Mouse (Mus musculus) yolk sac, embryonic 10.5 days (tissue): ENCODE measurements around the gene Galr2.
"Not testable (repeated sequence)": the region's sequence is repeated elsewhere in the genome, so short reads cannot be mapped to it uniquely, and the experiment has no call there.

ENCODE experiments used
- DNase-seq: peaks from one replicate; pipeline ENCODE4 v3.0.0-alpha.2; 2017; ENCODE audit warnings: low spot score

Galr2 gene

DNA sequence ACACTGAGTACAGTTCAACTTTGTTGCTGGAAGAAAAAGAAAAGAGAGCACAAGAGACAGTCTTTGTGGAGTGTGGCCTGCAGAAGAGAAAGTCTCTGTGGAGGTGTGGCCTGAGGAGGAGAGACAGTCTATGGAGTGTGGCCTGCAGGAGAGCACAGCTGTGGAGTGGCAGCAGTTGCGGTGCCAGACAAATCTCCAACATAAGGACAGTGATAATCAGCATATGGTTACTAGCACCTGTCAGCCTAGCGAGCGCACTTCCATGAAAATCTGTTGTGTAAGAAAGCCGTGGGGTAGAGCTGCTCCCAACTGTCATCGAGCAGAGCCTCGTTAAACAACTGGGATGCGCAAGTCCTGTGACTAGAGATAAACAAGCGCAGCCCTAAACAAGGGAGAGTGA lies 11.2 kb upstream of the Galr2 start:
- no peak for DNase-seq

GRCm38 (mm10) chr11:116272589-116273468 lies 7.9 kb upstream of the Galr2 start:
- DNase-seq = no peak

DNA sequence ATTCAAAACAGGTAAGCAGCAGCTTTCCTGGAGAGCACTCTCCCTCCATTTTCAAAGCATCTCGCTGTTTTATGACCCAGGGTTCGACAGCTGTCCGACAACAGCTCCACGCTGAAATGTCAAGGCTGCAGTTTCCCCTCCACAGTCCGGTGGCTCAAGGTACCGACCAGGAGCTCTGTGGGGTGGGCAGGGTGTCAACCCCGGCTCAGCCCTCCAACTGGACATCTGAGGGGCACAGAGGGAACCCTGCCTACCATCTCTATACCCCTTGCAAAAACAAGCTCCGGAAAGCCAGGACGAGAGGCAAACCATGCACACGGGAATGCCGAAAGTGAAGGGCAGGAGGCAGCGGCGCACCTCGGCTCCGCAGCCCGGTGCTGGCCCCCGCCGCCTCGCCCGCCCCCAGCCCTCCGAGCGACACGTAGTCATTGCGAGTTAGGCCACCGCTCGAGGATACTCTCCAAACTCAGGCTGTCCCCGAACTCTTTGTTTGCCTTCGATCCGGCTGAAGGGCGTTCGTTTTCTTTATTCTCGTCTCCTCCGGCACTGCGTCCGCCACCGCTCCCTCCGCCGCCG lies 7.2 kb upstream of the Galr2 start:
- no peak for DNase-seq

DNA sequence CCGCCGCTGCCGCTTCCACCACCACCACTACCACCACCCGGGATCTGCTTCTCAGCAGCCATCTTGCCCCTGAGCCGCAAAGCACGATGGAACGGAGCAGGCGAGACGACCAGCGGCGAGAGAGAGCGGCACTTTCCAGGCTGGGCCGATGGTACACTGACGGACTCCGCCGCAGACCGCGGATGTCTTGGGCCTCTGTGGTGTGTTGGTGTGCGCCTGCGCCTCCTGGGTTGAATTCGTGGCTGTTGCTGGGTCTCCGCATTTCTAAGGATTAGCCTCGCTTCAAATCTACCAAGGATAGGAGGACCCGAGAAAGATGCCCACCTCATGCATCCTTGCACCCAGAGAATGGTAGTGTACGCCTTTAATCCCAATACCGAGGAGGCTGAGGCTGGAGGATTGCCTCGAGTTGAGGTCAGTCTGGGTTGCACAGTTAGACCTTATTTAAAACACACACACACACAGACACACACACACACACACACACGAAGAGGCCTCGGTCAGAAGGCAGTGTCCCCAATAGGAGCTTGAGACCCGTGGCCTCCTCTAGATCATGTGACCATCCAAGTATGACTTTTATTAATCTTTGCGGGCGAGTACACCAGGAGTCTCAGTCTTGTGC lies 6.6 kb upstream of the Galr2 start, which contains the start of gene Srp68:
TSS of gene Srp68 (minus strand) at position 173 of the 622 bp plus-strand sequence.
- peak; percentile 94 for DNase-seq

- DNase-seq = not testable (repeated sequence)
Measured at GRCm38 (mm10) chr11:116277184-116277583, 3.6 kb upstream of the Galr2 start.

DNA sequence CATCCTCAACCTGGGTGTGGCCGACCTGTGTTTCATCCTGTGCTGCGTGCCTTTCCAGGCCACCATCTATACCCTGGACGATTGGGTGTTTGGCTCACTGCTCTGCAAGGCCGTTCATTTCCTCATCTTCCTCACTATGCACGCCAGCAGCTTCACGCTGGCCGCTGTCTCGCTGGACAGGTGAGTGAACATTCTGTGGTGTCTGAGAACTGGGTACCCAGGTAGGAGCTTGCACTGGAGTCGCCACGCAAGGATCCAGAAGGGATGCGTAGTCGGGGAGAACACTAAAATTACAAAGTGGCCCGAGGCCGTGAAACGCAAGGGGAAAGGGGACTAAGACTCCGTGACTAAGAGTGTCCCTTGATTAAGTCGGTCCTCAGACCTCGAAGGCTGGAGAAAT lies 932 bp downstream of the Galr2 start:
- no peak for DNase-seq

- DNase-seq = no peak
Measured at GRCm38 (mm10) chr11:116282089-116282488, 1.4 kb downstream of the Galr2 start.

- DNase-seq = no peak
Measured at GRCm38 (mm10) chr11:116282912-116283521, 2.3 kb downstream of the Galr2 start.

DNA sequence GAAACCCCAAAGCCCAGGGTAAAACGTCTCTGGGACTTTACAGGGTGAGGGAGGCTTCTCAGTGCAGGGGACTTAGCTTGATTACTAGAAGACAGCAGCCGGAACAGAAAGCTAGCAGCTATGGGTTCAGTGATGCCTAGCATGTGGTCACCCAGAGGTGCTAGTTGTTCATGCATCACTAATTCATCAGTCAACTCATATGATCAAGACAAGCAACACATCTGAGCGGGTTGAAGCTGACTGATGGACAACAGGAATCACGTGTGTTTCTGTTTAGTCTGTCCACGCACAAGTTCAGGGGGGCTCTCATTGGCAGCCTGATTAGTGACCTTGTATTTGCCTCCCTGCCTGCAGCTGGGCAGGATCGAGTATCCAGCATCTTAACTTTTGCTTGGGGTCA lies 3.2 kb downstream of the Galr2 start:
- DNase-seq = no peak

- no peak for DNase-seq
Measured at GRCm38 (mm10) chr11:116285770-116286191, 5.0 kb downstream of the Galr2 start.

DNA sequence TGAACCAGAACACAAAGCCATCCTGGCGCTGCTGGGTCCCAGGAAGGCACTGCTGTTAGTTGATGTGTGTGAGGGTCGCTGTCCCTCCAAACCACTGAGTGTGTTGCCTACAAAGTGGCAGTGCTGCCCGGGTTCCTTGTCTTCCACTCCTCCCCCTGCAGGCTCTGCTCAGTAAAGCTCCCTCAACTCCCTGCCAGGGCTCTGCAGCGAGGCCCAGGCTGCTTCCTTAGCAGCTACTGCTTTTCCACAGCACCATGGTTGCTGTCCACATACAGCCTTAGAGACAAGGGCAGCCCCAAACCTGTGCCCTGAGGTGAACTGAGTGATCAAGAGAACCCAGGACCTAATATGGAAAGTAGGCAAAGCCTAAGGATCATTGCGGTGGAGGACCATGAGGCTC lies 6.6 kb downstream of the Galr2 start:
- no peak for DNase-seq

GRCm38 (mm10) chr11:116290556-116290955 lies 9.8 kb downstream of the Galr2 start:
- DNase-seq = no peak

- no peak for DNase-seq
Measured at GRCm38 (mm10) chr11:116292401-116292800, 11.7 kb downstream of the Galr2 start.

GRCm38 (mm10) chr11:116293538-116294137 lies 12.9 kb downstream of the Galr2 start:
- no peak for DNase-seq

- peak; percentile 62 for DNase-seq
Measured at GRCm38 (mm10) chr11:116294319-116294718, 13.6 kb downstream of the Galr2 start.

DNA sequence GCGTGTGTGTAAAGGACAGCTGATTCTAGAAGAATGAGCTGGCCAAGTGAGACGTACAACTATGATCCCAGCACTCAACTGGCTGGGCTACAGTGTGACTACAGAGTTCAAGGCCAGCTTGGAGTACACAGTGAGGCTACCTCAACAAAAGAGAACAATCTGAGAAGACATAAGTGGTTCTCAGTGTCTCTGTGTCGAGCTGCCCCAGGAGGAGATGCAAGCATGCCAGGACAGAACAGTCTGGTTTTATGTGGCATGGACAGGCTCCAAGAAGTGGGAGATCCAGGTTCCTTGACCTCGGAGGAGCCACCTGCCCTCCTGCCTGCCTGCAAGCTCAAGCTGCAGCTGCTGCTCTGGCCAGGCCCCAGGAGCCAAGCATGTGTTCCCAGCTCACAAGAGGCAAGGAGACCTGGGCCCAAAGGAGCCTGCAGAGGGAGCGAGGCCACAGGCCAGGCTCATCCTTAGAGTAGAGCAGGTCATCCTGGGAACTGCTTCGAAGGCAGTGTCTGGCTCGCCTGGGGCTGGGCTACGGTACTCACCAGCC lies 15.5 kb downstream of the Galr2 start:
- DNase-seq = no peak

DNA sequence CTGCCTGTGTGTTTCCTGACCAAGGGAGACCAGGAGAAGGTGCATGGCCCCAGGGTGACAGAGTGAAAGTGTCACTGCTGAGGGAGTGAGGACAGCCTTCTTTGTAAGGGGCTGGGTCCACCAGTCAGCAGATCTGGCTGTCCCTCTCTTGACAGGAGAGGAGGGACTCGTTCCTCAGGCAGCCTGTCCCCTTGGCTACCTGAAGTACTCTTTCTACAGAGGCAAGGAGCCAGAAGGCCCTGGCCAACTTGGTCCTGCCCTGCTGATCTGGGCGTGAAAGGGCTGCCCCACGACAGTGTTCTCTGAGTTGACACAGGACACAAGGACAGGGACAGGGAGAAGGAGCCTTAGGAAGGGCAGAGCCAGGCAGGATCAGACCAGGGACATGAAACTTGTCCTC lies 16.3 kb downstream of the Galr2 start:
- DNase-seq = no peak

GRCm38 (mm10) chr11:116298221-116298620 lies 17.5 kb downstream of the Galr2 start:
- no peak for DNase-seq

DNA sequence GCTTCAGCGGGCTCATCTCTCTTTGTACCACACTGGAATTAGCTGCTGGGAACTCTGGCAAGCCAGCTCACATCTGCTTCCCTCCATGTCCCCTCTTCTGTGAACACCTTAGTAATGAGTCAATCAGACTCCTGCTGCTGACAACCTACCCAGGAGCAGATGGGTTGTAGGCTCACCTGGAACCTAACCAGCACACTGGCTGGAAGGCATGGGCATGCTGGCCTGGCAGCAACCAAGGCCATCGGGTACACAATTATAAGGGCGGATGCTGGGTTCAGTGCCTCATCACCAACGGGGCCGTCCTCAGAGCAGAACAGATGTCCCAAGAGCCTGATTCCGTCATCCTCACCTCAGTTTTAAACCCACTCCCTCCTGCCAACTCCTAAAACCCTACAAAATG lies 17.9 kb downstream of the Galr2 start:
- DNase-seq = no peak

DNA sequence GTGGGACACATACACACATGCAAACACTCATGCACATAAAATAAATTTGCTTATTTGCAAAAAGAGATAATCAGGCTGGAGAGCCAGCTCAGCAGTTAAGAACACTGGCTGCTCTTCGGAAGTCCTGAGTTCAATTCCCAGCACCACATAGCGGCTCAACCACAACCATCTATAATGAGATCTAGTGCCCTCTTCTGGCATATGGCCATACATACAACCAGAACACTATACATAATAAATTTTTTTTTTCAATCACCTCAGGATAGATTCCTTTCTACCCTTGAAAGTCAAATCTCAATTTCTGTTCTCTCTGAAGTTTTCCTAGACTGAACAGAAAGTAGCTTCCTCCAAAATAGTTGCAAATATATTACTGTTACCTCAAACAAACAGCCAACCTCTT lies 24.7 kb downstream of the Galr2 start:
- DNase-seq = no peak

DNA sequence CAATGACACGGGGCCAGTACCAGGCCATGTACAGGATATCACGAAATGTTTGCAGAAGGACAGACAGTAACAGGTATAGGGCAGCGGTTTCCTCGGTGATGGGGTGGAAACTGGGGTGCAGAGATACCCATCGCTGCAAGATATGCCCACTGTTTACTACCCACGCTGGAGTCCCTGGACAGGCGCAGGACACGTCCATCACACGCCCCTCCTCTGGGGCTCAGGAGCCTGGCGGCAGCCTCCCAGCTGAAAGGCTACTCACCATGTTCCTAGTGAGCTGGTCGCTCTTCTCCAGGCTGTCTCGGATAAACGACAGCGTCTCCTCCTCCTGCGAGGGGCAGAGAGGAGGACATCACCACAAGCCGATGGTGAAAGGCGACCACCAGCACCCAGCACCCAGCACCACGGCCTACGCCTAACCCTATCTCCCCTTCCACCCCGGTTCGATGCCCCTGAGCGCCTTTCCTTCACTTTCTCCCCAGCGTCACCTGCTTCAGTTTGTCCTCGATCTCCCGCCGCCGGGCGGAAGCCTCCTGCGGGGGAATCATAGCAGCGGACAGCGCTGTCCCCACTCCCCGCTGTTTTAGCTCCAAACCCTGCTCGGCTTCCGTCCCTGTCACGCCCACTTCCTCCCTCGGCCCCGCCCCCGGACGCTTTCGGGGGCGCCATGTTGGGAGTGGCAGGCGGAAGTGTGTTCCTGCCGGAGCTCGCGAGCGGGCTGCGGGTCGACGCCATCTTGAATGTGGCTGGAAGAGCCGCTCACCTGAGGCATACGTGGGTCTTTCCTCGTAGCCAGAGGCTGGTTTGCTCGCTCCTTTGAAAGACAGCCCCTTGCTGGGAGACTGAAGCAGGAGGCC lies 25.6 kb downstream of the Galr2 start:
- peak; percentile 98 for DNase-seq
